Mouse (Mus musculus): ENCODE measurements at regions not wholly inside any gene's neighbourhood (a gene's known extent, or its start where the extent isn't known, plus 50 kb on each side); places are given as distances from the start of the nearest gene placed in this dataset.

DNA sequence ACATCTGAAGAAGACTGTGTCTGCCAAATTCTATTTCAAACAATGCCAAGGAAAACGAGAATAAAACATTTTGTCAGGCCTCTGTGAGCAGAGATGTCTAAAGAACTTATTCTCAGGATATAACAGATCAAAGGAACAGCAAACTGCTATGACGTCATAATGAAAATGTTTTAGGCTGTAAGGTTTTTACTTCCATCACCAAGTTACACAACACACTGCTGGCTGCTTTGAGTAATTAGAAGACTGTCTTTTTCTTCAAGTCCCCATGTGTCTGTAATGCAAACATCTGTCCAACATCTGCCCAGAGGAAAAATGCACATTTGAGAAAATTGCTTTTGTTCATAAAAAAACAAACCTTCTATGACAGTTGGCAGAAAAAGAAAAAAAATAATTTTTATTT lies 341.7 kb upstream of the Arhgef26 start:
- H3K4me2 ChIP-seq (ENCODE audit: low read depth, low read length) = no peak overlapping the region
- no peaks in the 10 kb centered on the region for H3K27me3 ChIP-seq (ENCODE audit: control insufficient read depth, insufficient read depth, low read length)
- H3K4me3 ChIP-seq (ENCODE audit: low read depth, low read length) = no peak overlapping the region
- WGBS = 73% methylated on average over 2 of the region's 2 CpGs
- ATAC-seq (ENCODE audit: low read depth) = peak; percentile 41; the same call in 1 of the 2 replicates
- H3K4me1 ChIP-seq (ENCODE audit: control insufficient read depth, insufficient read depth, low read length) = no peaks in the 10 kb centered on the region
- H3K27ac ChIP-seq (ENCODE audit: low read depth, low read length) = no peak overlapping the region
- H3K9ac ChIP-seq (replicated peaks; ENCODE audit: low read depth, low read length) = no peak overlapping the region
- no peaks in the 10 kb centered on the region for H3K36me3 ChIP-seq (ENCODE audit: control insufficient read depth, insufficient read depth, low read length)
- no peaks in the 10 kb centered on the region for H3K9me3 ChIP-seq (ENCODE audit: control insufficient read depth, low read length)

Measured in neural tube, embryonic 14.5 days (tissue).